Mouse (Mus musculus): ENCODE measurements around the gene Mus81.
"Not testable (repeated sequence)": the region's sequence is repeated elsewhere in the genome, so short reads cannot be mapped to it uniquely, and the experiment has no call there.

The Mus81 gene

DNA sequence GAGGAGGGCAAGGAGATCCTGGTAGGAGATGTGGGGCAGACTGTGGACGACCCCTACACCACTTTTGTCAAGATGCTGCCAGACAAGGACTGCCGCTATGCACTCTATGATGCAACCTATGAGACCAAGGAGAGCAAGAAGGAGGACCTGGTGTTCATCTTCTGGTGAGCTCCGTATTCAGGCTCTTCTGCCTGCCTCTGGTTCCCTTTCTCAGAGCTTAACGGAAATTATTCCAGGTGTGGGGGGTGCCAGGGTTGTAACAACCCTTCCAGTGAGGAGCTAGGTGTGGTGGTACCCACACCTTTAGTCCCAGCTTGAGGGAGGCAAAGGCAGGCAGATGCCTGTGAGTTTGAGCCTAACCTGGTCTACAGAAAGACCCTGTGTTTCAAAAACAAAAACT lies 4.4 kb upstream of the Mus81 start:
- in situ Hi-C loops (cut with MboI) = no loop called here

DNA sequence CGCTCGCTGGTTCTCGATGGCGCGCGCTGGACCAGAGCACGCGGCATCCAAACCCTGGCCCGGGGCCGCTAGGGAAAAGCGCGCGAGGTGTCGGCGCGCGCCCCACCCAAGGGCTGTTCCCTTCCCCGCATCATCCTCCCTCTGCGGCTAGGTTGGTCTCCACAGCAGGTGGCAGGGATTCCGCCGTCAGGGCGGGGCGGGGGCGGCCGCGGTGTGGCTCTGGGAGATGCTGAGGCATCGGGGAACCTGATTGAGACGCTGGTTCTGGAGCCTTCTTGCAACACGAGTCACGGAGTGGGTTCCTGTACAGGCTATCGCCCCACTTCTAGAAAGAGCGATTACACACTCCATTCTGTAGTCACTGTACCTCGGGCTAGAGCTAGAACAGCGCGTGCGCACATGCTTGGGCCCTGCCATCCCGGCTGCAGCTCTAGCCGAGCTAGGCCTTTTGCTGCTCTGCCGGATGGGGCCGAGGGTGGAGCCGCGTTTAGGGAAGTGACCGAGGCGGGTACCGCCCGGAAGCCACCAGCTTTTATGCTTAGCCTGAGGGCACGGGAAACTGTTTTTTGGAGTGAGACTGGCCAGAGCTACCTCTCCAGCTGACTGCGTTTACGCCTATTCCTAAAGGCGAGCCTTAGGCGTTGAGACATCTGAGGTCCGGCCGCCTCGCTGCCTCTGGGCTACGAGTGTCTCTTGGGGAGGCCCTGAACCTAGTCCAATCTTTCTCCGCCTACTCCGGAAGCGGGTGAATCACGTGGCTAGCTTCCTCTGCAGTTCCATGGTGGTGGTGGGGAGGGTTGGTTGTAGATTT lies 2.9 kb upstream of the Mus81 start:
- in situ Hi-C loops (cut with MboI) = no loop called here

DNA sequence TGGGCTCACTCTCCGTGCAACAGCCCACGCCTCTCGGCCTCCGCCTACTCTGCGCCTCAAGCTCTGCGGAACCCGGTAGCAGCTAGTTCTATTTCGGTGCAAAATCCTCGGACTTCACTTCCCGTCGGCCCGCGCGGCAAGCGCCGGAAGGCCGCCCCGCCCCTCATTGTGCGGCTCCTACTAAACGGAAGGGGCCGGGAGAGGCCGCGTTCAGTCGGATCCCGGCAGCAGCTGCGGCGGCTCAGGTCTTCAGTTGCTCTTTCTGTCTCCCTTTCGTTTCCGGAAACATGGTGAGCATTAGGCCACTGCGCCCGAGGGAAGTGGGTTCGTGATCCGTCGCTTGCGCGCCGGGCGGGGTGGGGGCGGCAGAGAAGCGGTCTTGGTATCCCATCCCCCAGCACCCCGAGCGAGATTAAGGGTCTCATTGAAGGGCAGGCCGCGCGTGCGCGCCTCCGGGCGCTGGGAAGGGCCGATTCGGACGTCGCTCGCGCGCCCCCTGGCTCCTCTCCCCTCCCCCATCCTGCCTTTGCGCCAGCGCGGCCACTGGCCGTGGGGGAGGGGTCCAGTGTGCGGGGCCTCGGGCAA lies 2.2 kb upstream of the Mus81 start, which contains the start of gene Cfl1:
Gene Cfl1, plus strand, starts transcription at position 143 of the 585 bp plus-strand sequence.
- in situ Hi-C loops (cut with MboI) = no loop called here

DNA sequence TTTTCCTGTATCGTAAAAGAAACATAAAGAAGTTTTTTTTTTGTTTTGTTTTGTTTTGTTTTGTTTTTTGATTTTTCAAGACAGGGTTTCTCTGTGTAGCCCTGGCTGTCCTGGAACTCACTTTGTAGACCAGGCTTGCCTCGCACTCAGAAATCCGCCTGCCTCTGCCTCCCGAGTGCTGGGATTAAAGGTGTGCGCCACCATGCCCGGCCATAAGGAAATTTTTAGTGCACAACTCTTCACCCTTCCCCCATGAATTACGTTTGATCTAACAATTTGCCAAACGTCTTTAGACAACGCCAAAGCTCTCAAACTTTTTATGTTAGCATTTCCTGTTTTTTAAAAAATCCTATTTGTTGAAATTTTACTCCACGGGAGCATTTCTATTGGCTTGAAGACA lies 1.5 kb upstream of the Mus81 start:
- in situ Hi-C loops (cut with MboI) = not testable (repeated sequence)

DNA sequence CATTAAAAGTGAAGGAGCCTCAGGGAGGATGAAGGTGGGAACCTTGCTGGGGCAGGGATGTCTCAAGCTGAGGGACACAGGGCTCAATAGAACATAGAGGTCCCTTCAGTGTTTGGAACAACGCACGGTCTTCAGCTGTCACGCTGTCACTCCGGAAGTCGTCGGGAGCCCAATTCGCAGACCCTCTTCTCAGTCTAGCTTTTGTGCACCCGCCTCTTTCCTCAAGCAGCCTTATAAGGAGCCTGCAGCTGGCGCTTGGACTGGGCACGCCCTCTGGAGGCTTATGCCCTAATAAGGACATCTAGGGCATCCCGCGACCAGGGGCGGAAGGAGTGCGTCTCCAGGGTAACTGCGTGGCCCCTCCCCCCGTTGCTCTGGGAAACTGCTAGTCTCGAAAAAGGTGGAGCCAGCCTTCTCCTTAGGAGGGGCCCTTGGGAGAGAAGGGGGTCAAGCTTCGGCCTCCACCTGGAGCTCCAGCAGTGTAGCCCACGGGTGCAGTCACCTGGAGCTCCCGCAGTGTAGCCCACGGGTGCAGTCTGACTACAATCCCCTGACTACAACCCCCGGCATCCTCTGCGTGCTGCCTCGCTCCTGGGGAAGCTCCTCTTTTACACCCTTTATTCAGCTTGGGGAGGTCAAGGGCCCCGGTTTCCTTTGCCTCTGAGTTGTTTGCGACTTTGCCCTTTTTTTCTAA lies 823 bp upstream of the Mus81 start:
- in situ Hi-C loops (cut with MboI) = no loop called here

DNA sequence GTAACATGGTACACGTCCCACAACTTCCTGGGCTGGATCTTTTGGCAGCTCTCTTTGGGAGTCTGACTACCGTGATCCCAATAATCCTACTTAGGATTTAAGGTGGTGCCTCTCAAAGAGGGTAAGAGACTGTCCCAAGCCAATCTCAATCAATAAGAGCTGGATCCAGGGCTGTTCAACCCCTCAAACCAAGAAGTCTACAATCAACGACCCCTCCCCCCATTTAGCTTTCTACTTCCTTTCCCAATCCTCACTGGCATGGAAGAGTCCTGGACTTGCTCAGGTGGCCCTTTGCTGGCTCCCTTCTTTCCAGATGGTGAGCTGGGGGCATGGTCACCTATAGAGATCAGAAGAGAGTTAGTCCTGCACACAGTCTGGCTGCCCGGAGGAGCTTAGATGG lies 1.4 kb downstream of the Mus81 start:
- in situ Hi-C loops (cut with MboI) = no loop called here

DNA sequence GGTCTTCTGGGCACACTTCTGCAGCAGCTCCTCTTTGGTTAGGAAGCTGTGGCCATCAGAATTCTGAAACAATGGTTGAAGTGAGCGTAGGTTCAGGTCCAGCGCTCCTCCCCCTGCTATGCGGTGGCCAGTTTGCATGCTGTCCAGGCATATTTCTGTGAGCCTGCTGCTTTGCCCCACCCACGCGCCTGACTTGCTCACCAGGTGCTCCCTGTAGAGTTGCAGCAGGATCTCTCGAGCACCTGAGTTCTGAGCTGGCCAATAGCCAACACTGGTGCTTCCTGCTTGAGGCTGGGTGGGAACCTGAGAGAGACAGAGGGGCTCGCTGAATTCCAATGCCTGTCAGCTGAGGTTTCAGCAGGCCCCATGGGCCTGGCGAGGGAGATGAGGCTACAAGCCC lies 1.9 kb downstream of the Mus81 start:
- in situ Hi-C loops (cut with MboI) = no loop called here

DNA sequence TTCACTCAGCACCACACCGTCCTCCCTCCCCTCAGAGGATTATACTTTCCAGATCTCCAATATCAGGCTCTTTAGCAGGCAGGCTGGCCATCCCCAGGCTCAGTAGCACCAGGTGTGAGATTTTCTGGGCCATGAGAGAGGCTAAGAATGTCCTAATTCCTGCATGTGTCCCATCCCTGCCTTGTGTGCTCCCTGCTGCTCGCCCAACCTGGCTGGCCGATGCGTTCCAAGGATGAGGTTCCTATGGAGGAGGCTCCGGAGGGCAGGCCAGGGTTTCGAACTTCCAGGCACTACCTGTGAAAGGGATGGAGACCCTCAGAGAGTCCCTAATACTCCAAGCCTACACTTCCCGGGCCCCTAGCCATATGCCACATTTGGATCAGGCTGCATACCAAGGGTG lies 2.4 kb downstream of the Mus81 start:
- in situ Hi-C loops (cut with MboI) = no loop called here

DNA sequence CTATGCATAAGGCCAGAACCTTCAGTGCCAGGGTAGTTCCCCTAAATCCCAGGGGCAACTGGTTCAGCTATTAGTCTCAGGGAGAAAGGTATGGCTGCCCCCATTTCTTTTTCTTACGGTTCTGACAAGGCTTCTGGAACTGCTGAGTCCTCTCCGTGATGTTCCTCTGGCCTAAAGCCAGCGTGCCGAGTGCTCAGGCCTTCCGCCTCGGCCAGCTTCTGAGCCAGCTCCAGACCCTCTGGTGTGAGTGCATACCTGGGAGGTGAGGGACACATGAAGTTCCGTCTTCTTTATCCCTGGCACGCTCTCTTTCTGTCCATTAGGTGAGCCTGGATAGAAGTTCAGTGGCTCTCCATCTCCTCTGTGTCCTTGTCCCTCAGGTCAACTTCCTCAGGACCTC lies 2.8 kb downstream of the Mus81 start:
- in situ Hi-C loops (cut with MboI) = no loop called here

DNA sequence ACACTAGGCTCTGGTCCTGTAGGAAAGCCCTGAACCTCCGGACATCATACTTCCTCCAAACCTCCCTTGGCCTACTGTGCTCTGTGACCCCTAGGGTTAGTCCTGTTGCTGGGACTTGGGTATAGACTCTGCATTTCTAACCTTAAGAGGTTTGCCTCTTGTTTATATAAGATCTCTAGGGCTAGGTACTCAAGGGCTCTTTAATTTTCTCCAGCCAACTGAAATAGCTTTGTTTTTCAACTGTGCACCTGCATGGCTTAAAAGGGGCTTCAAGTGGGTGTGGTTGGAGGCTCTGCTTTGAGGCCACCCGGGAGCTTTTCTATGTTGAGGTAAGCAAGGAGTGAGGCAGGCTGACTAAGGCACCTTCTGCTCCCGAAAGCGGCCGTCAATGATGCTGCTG lies 3.7 kb downstream of the Mus81 start:
- in situ Hi-C loops (cut with MboI) = no loop called here

DNA sequence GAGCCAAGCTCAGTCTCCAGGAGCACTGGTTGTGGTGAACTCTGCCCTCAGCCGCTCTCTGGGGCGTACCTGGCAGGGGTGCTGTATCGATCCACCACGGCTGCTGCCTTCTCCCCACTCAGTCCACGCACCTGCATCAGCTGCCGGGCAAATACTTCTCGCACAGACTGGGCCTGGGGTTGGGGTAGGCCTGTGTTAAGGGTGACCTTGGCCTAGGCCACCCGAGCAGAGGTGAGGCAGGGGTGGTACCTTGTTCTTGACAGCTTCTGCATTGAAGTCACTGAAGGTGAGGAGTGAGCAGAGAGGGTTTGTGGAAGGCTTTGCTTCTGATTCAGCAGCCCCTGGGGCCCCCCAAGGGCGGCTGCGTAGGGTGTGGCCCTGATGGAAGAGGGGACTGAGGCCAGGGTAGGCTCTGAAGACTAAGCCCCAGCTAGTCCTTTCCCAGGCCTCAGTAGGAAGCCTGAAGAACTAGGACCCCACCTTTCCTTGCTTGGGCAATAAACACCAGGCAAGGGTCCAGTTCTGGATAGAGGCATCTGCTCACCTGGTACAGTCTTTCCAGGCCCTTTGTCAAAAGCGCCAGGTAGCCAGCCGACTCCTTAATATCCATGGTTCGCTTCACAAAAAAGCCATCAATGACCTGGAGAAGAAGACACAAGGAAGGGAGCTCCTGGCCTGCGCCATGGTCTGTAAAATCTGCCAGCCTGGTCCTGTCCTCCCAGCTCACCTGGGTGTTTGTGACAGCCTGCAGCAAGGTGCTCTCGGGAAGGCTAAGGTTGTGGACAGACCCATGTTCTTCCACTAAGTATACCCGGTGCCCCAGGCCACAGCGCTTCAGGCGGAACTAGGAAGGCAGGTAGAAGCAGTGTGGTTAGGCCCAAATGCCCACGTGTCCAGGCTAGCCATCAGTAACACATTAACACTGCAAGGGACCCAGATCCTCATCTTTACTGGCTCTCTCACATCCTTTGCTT lies 4.5 kb downstream of the Mus81 start:
- in situ Hi-C loops (cut with MboI) = no loop called here

DNA sequence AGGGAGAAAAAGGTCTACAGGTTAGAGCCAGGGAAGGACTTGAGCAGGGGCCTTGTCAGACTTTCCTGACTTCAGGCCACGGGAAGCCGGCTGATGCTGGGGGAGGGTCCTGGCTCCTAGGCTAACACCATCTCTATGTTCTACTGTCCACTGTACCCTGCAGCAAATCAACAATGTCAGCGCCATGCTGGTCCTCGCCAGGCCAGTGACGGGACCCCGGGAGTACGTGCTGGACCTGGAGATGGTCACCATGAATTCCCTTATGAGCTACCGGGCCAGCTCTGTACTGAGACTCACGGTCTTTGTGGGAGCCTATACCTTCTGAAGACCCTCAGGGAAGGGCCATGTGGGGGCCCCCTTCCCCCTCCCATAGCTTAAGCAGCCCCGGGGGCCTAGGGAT lies 6.8 kb downstream of the Mus81 start:
- in situ Hi-C loops (cut with MboI) = no loop called here

DNA sequence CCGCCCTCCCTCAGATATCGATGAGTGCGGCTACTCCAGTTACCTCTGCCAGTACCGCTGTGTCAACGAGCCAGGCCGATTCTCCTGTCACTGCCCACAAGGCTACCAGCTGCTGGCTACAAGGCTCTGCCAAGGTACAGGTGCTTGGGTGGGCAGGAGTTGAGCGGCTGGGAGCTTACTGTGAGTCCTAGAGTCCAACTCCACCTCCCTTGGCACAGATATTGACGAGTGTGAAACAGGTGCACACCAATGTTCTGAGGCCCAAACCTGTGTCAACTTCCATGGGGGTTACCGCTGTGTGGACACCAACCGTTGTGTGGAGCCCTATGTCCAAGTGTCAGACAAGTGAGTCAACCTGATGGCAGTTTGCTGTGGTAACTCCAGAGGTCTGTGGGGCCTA lies 8.2 kb downstream of the Mus81 start:
- in situ Hi-C loops (cut with MboI) = no loop called here

DNA sequence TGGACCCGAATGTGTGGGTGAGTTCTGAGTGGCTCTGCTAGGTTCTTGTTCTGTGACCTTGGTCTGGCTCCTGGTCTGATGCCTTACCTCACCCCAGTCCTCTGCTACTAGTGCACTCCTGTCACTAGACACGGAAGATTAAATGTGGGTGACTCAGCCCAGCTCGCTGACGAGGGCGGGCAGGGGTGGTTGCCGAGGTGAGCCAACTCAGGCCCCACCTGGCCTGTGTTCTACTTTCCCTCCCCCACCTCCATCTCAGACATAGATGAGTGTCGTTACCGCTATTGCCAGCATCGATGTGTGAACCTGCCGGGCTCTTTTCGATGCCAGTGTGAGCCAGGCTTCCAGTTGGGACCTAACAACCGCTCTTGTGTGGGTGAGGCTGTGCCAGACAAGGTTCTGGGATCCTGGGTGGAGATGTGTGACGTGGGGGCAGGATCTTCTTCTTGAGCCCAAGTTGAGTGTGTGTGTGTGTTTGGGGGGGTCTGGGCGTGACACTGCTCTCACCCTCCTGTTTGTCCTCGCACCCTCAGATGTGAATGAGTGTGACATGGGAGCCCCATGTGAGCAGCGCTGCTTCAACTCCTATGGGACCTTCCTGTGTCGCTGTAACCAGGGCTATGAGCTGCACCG lies 10.4 kb downstream of the Mus81 start:
- in situ Hi-C loops (cut with MboI) = no loop called here

DNA sequence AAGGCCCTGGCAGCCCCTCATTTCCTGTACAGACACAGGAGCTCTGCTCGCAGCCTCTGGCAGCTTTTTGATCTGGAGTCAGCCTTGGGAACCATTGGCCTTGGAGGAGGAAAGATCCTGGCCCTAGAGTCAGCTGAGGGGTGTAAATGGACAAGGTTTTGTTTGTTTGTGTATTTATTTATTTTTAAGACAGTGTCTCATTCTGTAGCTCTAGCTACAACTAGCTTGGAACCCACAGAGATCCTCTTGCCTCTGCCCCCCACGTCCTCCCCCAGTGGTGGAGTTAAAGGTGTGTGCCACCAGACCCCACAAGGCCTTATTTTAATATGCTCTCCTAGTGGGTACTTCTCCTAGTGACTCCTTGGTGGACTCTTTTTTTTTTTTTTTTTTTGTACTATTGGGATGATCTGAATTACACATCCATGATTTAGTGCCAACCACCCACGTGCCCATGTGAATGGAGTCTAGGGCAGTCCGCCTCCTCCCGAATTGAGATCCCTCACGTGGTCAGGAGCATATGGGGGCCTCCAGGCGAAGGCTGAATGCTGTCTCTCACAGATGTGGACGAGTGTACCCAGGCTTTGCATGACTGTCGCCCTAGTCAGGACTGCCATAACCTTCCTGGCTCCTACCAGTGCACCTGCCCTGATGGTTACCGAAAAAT lies 11.1 kb downstream of the Mus81 start:
- in situ Hi-C loops (cut with MboI) = no loop called here

DNA sequence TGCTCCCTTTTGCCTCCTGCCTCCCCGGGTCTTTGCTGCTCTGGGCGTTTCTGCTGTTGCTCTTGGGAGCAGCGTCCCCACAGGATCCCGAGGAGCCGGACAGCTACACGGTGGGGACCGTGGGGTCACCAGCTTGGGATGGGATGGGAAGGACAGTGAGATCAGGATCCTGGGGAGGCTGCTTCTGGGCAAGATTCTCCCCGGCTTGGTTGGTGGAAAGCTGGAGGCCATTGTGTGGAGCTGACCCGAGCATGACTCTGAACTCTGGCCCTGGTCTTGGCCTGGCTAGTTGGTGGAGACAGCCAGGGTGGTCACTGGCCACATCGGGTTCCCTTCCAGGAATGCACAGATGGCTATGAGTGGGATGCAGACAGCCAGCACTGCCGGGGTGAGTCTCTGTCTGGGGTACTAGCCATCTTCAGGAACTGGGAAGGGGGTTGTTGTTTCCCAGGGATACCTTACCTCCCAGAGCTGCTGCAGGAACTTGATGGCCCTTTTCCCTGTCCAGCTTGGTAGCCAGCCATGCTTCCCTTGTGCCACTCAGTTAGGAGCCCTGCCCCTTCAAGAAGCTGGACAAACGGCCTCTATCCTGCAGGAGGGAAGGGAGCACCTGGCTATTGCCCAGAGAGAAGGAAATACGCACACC lies 13.0 kb downstream of the Mus81 start:
- in situ Hi-C loops (cut with MboI) = no loop called here

DNA sequence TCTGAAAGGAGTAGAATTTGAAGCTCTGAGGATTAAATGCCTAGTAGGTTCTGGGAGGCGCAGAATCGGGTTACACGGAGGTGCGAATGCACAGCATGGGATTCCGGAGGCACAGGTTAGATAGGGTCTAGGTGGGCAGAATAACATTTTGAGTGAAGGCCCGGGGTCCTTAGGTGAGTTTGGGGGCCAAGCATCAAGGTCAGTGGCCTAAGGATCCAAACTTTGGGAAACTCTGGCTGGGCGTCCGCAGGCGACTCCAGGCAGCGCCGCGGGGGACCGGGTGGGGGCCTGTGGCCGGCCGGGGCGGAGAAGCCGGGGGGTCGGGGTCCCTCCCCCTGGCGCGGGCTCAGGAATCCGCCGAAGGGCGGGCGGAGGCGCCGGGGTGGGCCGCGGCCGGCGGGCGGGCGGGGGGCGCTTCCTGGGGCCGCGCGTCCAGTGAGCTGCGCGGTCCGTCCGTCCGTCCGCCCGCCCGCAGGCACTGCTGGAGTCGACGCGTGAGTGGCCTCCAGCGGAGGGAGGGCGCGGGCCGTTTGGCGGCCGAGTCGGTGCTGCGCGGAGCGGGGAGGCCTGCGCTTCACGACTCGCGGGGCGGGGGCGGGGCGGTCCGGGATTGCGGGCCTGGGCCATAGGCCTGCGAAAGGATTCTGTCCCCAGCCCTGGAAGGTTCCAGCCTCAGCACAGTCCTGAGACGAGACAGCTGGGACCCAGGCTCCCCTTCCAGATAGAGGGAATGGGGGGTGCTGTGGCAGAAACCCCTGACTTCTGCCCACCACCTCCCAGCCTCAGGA lies 13.7 kb downstream of the Mus81 start:
- in situ Hi-C loops (cut with MboI) = no loop called here

DNA sequence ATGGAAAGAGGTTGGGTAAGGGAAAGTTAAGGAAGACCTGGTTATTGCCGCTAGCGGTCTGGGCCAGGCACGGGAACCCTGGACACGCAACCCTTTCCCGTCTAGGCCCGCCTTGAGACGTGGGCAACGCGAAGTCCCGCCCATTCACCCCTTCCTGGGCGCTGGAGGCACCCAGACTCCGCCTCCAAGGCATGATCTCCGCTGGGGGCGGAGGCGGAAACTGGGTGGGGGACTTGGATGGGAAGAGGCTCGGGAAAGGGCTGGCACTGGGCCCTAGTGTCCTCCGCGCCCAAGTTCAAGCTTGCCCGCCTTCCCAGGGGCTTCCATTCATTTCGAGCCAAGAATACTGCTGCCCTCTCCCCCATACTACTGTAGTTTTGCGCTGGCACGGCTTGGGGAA lies 14.5 kb downstream of the Mus81 start, which contains the start of gene Efemp2:
Gene Efemp2, plus strand, starts transcription at position 235 of the 400 bp plus-strand sequence.
- in situ Hi-C loops (cut with MboI) = no loop called here

DNA sequence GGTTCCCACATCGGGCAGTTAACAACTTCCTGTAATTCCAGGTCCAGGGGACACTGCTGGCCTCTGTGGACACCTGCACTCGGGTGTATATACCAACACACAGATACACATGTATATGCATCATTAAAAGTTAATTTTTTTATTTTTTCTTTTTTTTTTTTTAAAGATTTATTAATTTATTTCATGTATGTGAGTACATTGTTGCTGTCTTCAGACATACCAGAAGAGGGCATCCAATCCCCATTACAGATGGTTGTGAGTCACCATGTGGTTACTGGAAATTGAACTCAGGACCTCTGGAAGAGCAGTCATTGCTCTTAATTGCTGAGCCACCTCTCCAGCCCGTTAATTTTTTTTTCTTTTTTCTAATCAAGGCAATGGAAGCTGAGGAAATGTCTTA lies 15.3 kb downstream of the Mus81 start:
- in situ Hi-C loops (cut with MboI) = no loop called here

All from mature B cell (primary cell).